Mouse (Mus musculus) midbrain, embryonic 14.5 days (tissue): ENCODE measurements around the gene Zbed3. TPM values are rescaled to one million over a fixed set of nuclear protein-coding genes. Genes with fewer than 3 reads are reported as not detected.

ENCODE experiments used
- ATAC-seq: fragments of 200-750 bp; cut with Nextera tagmentation; 2 replicates; pipeline ENCODE4 v1.8.0; 2017; ENCODE audit warnings: moderate number of reproducible peaks, moderate library complexity; ENCODE audit not compliant: low FRiP score, low TSS enrichment
- DNase-seq: peaks from one replicate; pipeline ENCODE4 v3.0.0-alpha.2; 2015
- H3K27ac ChIP-seq: fragments of 300-500 bp; sonication (generic); replicated peaks from 2 replicates; pipeline ENCODE4 v1.5.1; 2014; ENCODE audit warnings: mild to moderate bottlenecking, low read depth, low read length, moderate library complexity
- H3K27me3 ChIP-seq: fragments of 300-500 bp; sonication (generic); 2 replicates; pipeline ENCODE4 v1.6.1; 2014; ENCODE audit warnings: low read length, control low read depth, mixed read lengths; ENCODE audit not compliant: control insufficient read depth, insufficient read depth
- H3K36me3 ChIP-seq: fragments of 300-500 bp; sonication (generic); 2 replicates; pipeline ENCODE4 v1.6.1; 2014; ENCODE audit warnings: low read length, control low read depth; ENCODE audit not compliant: control insufficient read depth, insufficient read depth
- H3K4me1 ChIP-seq: fragments of 300-500 bp; sonication (generic); 2 replicates; pipeline ENCODE4 v1.6.1; 2014; ENCODE audit warnings: mild to moderate bottlenecking, antibody characterized with exemption, low read length, control low read depth; ENCODE audit not compliant: control insufficient read depth, insufficient read depth
- H3K4me2 ChIP-seq: fragments of 300-500 bp; sonication (generic); 2 replicates; pipeline ENCODE4 v1.6.1; 2014; ENCODE audit warnings: mild to moderate bottlenecking, low read length, moderate library complexity
- H3K4me3 ChIP-seq: fragments of 300-500 bp; sonication (generic); replicated peaks from 2 replicates; pipeline ENCODE4 v1.5.1; 2014; ENCODE audit warnings: low read depth, low read length
- H3K9ac ChIP-seq: fragments of 300-500 bp; sonication (generic); replicated peaks from 2 replicates; pipeline ENCODE4 v1.6.1; 2014; ENCODE audit warnings: mild to moderate bottlenecking, low read length, moderate library complexity
- H3K9me3 ChIP-seq: fragments of 300-500 bp; sonication (generic); 2 replicates; pipeline ENCODE4 v1.6.1; 2016; ENCODE audit warnings: low read length, control low read depth, mixed read lengths; ENCODE audit not compliant: control insufficient read depth
- whole genome bisulfite sequencing: fragments of 180-500 bp; shearing (Covaris S2); extraction: QIAGEN DNeasy Blood & Tissue Kit; methylation state at CpG from one replicate; pipeline ENCODE4 v1.1.7; 2014; 5-methylcytosine and 5-hydroxymethylcytosine counted together
- polyA plus RNA-seq: library from polyadenylated mRNA; unstranded; fragments of >200 nt; fragmentation: Nextera tagmentation; extraction: Ambion mirVana; gene quantifications from 2 replicates; pipeline ENCODE4 v1.2.1, GENCODE M21; 2014

Gene Zbed3
- polyA plus RNA-seq, 1 experiment from 2014 or later: 37.9 TPM

DNA sequence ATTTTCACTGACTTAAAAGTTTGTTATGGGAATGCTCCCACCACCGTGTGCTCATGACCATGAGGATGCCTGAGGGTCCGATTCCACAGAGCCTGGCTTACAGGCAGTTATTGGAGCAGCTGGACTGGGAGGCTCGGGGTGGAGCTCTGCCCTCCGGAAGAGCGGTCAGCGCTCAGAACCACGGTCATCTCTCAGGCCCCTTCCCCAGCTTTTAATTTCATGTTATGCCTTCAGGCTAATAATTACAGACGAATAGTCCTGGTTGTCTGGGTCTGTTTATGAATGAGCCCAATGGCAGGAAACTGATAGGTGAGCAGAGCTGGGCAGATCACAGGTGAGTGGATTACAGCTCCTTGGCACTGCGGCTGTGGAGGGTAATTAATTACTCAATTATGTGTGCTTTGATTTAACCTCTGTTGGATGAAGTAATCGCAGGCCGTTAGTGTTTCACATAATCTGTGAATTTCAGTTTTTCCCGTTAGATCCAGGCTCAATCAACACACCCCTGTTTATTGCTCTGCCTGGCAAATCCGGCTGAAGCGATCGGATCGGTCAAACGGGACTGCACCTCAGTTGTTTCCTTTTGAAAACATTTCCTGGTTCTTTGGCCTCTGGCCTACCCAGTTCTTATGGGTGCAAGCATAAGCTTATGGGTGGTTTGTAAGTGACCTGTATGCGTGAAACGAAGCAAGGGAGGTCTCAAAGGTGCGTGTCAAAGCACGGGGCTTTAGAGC, 3.4 kb downstream of the Zbed3 start:
- WGBS: 6% methylated on average over 21 of the region's 21 CpGs
- H3K4me3 ChIP-seq: peak overlapping the region; percentile 87
- H3K4me2 ChIP-seq: peak overlapping the region; percentile 88
- no peaks in the 10 kb centered on the region for H3K27me3 ChIP-seq
- peaks cover 26% of the 10 kb centered on the region for H3K4me1 ChIP-seq
- no peaks in the 10 kb centered on the region for H3K36me3 ChIP-seq
- H3K27ac ChIP-seq: peak overlapping the region; percentile 95
- 0 out of 2 replicates have a peak, but pooled peaks have one; percentile 21 for ATAC-seq
- H3K9me3 ChIP-seq: no peaks in the 10 kb centered on the region
- peak overlapping the region; percentile 99 for H3K9ac ChIP-seq
- DNase-seq: peak; percentile 61

DNA sequence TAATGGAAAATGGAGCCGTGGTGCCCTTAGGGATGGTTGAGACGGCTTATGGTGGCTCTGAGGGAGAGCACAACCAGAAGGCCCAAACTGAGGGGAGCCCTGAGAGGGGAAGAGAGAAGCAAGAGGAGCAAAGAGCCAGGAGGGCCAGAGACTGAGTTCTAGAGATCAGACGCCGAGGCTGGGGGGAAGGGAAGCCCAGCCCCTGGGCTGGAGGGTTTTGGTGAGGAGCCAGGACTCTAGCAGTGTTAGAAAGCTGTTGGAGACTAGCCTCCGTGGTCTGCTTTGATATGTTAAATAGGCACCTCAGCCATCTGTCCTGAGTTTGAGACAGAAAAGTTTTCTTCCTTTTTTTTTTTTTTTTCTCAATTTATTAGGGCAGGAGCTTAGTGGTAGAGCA, 3.9 kb downstream of the Zbed3 start:
- Histone ChIP-seq H3K4me3 (peak overlapping the region; percentile 87), H3K4me2 (peak overlapping the region; percentile 88), H3K4me1 (peaks cover 26% of the 10 kb centered on the region), H3K27ac (peak overlapping the region; percentile 95), H3K36me3 (no peaks in the 10 kb centered on the region), H3K9me3 (no peaks in the 10 kb centered on the region), H3K9ac (peak overlapping the region; percentile 99), H3K27me3 (no peaks in the 10 kb centered on the region)
- WGBS: 1% methylated on average over 5 of the region's 5 CpGs
- DNase-seq (peak; percentile 81), ATAC-seq (no peak)

DNA sequence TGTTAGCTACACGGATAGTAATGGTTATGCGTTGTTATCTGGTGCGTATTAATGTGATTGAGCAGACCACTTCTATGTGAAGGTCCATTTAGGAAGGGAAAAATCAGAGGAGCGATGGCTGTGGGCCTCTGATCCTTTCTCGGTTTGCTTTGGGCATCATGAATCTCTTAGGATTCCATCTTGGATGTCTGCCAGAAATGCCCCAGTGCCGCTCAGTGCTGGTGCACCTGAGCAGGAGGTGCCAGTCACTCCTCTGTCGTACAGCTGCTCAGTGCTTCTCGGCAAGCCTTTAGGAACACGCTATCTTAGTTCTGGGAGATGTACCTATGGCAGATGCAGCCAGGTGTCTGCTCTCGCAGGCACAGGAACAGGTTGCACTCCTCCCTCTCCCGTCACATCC, 5.4 kb downstream of the Zbed3 start:
- H3K4me3 ChIP-seq: no peak overlapping the region
- no peak overlapping the region for H3K27ac ChIP-seq
- 80% methylated on average over 11 of the region's 11 CpGs for WGBS
- no peaks in the 10 kb centered on the region for H3K9me3 ChIP-seq
- no peak for ATAC-seq
- DNase-seq: no peak
- no peaks in the 10 kb centered on the region for H3K36me3 ChIP-seq
- no peaks in the 10 kb centered on the region for H3K27me3 ChIP-seq
- no peak overlapping the region for H3K4me2 ChIP-seq
- peaks cover 26% of the 10 kb centered on the region for H3K4me1 ChIP-seq
- no peak overlapping the region for H3K9ac ChIP-seq

DNA sequence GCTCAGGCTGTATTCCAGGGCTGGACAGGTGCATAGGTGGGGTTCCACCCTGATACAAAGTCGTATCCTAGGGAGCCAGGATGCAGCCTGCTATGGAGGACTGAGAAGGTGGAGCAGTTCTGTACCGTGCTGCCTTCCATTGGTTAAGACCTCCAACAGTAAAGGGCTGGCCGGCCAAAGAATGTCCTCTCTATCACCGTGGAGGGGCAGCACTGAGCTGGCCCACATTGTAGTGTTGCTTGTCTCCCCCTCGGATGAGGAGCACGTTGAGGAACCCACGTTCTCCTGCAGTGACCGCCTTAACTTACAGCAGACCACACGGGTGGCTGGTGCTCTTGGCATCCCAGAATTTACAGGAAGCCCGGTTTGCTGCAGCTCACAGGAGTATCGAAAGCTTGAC, 7.1 kb downstream of the Zbed3 start:
- DNase-seq (no peak), ATAC-seq (no peak)
- 50% methylated on average over 11 of the region's 11 CpGs for WGBS
- H3K4me1 ChIP-seq: peaks cover 26% of the 10 kb centered on the region
- H3K9ac ChIP-seq: no peak overlapping the region
- no peak overlapping the region for H3K27ac ChIP-seq
- no peak overlapping the region for H3K4me2 ChIP-seq
- H3K27me3 ChIP-seq: no peaks in the 10 kb centered on the region
- no peaks in the 10 kb centered on the region for H3K36me3 ChIP-seq
- peaks cover 8% of the 10 kb centered on the region; the same call in 1 of the 2 replicates for H3K9me3 ChIP-seq
- no peak overlapping the region for H3K4me3 ChIP-seq

DNA sequence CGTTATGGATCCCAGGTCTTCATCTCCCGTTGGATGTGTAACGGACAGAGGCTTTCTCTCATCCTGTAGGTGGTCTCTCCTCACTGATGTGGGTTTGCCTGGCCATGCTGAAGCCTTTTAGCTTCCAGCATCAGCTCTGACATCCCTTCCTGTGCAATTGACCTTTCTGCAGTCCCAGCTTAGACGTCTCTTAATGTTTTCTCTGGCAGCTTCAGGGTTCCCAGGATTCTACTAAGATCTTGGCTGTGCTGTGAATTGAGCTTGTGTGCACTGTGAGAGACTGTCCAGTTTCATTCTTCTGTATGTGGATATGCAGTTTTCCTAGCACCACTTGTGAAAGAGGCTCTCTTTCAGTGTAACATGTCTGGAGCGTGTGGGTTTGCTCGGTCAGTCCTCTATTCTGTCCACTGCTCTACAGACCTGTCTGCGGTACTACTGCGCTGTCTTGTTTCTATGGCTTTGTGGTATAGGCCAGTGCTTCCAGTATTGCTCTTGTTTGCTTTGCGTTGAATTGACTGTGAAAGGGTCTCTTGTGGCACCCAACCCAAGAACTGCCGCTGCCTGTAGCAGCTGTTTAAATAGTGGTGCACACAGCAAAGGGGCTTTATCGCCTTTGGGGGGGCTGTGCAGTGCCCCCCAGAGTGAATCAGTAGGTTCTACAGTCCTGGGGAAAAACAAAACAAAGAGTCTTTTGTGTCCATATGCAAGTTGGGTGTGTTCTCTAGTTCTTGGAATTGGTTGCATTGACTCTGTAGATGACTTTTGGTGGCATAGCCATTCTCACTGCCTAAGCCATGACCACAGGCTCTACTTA, 8.9 kb downstream of the Zbed3 start:
- Histone ChIP-seq H3K4me2 (no peak overlapping the region), H3K9ac (no peak overlapping the region), H3K27ac (no peak overlapping the region), H3K9me3 (peaks cover 8% of the 10 kb centered on the region; the same call in 1 of the 2 replicates), H3K4me1 (peaks cover 12% of the 10 kb centered on the region), H3K27me3 (no peaks in the 10 kb centered on the region), H3K4me3 (no peak overlapping the region), H3K36me3 (peaks cover 12% of the 10 kb centered on the region)
- ATAC-seq: no peak
- WGBS: 83% methylated on average over 11 of the region's 11 CpGs
- DNase-seq: no peak

DNA sequence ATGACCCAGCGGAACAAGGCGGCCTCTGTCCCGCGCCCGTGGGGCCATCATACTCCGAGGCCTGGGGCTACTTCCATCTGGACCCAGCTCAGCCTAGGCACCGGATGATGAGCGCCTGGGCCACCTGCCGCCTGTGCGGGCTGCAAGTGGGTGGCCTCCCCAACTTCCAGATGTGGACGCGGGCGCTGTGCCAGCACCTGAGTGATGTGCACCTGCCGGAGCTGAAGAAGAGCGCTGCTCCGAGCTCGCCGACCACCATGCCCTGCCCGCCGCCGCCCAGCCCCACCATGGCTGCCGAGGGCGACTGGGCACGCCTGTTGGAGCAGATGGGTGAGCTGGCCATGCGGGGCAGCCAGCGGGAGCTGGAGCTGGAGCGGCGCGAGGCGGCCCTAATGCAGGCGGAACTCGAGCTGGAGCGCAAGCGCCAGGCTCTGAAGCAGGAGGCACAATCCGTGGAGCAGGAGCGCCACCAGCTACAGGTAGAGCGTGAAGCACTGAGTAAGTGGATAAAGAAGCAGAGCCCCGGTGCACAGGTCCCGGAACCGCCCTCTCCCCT, 12.8 kb downstream of the Zbed3 start:
- Histone ChIP-seq H3K27ac (no peak overlapping the region), H3K4me3 (no peak overlapping the region), H3K9ac (no peak overlapping the region), H3K36me3 (peaks cover 31% of the 10 kb centered on the region), H3K9me3 (peaks cover 8% of the 10 kb centered on the region; the same call in 1 of the 2 replicates), H3K4me2 (0 out of 2 replicates have a peak overlapping the region, but pooled peaks have one; percentile 6), H3K27me3 (no peaks in the 10 kb centered on the region), H3K4me1 (no peaks in the 10 kb centered on the region)
- ATAC-seq (no peak), DNase-seq (peak; percentile 35)
- 62% methylated on average over 40 of the region's 40 CpGs for WGBS

DNA sequence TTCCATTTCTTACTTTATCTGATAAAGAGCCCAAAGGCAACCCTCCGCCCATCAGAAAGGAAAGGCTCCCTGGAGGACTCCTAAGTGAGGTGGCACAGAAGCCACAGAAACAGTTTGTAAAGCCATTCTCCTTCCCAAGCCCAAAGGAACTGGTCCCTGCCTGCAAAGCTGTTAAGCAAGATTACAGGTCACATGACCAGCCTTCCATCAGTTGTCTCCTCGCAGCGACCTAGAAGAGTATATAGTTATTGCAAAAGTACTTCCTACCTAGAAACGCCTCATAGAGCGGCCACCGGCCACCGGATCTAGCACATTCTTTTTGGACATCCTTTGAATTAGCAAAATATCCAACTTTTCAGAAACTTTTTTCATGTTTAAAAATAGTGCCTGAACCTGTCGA, 20.1 kb downstream of the Zbed3 start:
- Histone ChIP-seq H3K9ac (no peak overlapping the region), H3K9me3 (no peaks in the 10 kb centered on the region), H3K36me3 (peaks cover 15% of the 10 kb centered on the region), H3K27ac (no peak overlapping the region), H3K4me1 (no peaks in the 10 kb centered on the region), H3K27me3 (no peaks in the 10 kb centered on the region), H3K4me3 (no peak overlapping the region), H3K4me2 (no peak overlapping the region)
- ATAC-seq: no peak
- DNase-seq: no peak
- WGBS: 92% methylated on average over 8 of the region's 8 CpGs

DNA sequence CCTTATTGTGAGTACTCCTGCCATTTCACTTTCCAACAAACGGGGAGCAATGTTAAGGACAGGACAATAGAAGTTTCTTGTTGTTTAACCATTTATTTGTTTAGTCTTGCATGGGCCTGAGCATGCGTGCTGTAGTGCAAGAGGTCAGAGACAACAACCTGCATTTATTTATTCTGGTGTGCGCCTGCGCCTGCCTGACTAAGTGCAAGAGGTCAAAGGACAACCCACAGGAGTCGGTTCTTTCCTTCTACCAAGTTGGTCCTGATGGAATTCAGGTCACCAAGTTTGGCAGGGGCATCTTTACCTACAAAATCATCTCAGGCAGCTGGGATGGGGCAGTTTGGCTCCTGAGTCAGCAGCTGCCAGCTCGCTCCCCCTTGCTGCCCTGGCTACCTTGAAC, 22.5 kb downstream of the Zbed3 start:
- Histone ChIP-seq H3K27ac (no peak overlapping the region), H3K4me3 (no peak overlapping the region), H3K4me1 (no peaks in the 10 kb centered on the region), H3K9me3 (no peaks in the 10 kb centered on the region), H3K9ac (no peak overlapping the region), H3K4me2 (no peak overlapping the region), H3K36me3 (peaks cover 10% of the 10 kb centered on the region), H3K27me3 (no peaks in the 10 kb centered on the region)
- DNase-seq: no peak
- WGBS: 74% methylated on average over 6 of the region's 6 CpGs
- ATAC-seq: no peak
